Mouse (Mus musculus) CH12F3 (cell line): ENCODE data around the gene Pbld1.

Source experiments
- in situ Hi-C: fragments of 300-500 bp; cut with MboI; formaldehyde crosslinking; loops from 2 replicates; pipeline ENCODE4 v1.14.3; 2020; ENCODE audit warnings: low sequenced_read_pairs

Gene Pbld1

DNA sequence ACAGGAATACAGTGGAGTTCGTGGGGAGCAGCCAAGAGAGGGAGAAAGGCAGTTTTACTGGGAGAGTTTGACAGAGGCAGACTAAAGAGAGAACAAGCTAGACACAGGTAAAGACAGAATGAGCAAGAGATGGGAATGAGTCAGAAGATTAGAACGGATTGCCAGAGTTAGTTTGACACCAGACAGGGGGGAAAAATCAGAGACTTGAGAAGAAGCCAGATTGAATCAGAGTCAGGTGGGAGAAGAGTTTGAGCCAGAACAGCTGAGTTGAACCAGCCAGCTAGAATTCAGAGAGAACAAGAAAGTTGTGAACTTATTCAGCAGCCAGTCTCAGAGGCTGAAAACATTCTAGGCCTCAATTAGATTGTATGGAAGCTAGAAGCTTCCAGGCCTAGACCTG is at the start of gene Pbld1:
Gene Pbld1 (plus strand): TSS at position 301 of the 400 bp plus-strand sequence.
- in situ Hi-C loops: no loop called here

DNA sequence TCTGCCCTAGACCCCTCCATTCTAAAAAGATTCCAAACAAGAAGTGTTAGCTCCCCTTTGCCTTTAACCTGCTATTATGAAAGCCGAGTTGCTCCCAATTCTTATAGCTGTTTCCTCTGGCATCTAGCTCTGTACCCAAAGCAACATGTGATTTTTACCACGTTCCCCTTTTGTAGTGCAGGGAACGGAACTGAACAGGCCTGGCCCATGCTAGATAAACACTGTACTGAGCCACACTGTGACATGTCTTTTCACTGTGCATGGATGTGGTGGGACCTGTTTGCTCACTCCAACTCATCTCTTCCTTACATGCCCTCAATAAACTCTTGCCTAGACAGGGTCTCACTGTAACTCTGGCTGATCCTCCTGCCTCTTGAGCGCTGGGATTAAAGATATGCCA is 49.7 kb upstream of the Pbld1 start:
- in situ Hi-C loops: no loop called here

DNA sequence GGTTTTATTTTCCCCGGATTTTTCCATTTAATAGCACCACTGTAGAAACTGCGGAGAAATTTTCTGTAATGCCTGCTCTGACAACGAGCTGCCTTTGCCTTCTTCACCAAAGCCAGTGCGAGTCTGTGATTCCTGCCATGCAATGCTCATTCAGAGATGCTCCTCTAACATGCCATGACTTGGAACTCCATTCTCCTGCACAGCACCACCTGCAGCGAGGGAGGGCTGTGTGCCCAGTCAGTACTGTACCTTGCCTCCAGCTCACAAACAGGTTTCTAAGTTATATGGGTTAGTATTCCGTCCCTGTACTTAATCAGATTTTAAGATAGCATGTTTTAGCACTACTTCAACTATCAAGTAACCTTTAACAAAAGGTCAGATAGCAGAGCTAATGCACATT is 48.4 kb upstream of the Pbld1 start:
- in situ Hi-C loops: no loop called here

DNA sequence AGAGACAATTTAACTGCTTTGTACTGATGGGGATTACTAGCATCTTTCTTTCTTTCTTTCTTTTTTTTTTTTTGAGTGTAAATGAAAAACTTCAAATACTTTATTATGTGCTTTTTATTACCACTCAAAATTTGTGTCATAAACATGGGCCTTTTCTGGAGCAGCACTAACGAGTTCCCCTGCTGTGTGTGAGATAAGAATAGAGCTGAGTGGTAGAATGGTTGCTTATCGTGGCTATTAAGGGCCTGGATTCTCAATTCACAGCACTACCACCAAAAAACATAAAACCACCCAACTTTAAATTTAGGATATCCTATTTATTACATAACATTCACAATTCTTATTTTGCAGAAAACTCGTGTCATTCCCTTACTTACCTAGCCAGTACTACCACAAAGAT is 46.5 kb upstream of the Pbld1 start:
- in situ Hi-C loops: no loop called here

DNA sequence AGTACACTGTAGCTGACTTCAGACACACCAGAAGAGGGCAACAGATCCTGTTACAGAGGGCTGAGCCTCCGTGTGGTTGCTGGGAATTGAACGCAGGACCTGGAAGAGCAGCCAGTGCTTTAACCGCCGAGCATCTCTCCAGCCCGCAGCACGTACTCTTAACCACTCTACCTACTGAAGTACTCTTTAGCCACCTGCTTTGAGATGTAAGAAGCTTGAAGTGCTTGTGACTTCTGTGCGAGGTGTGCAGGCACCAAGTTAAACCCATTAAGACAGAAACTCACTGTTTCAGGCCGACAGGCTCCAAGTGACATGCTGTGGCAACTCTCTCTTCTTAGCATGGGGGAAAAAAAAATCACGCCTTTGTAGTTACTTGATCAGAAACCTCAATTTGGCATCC is 45.8 kb upstream of the Pbld1 start:
- in situ Hi-C loops: no loop called here

DNA sequence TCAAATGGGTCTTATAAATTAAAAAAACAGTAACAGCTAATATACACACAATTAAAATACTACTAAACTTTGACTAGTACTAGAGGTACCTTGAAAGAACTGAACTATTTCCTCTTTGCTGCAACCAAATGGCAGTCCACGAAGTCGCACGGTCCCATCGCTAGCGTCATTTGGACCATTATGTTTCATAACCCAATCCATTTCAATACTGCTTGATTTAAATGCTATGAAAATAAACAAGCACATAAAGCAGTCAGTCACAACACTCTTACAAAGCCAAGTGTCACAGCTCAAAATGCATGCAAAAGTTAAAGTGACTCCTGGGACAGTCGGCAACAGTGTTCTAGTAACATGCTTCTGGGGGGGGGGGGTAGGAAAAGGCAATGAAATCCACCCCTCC is 40.7 kb upstream of the Pbld1 start:
- in situ Hi-C loops: no loop called here

DNA sequence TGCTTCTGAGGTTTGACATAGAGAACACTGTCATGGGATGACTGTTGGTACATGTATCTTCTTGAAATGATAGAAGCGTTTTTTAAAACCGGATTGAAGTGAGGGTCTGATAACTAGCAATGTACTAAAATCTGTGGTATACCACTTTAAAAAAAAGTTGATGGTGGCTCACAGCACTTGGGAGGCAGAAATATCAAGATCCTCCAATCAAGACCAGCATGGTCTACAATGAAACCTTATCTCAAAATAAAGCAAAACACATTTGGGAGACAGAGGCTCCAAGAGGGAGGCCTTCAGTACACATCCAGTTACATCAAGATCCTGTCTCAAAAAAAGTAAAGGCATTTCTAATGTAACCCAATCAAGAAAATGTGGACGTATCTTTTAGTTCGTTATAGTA is 38.3 kb upstream of the Pbld1 start:
- in situ Hi-C loops: no loop called here

DNA sequence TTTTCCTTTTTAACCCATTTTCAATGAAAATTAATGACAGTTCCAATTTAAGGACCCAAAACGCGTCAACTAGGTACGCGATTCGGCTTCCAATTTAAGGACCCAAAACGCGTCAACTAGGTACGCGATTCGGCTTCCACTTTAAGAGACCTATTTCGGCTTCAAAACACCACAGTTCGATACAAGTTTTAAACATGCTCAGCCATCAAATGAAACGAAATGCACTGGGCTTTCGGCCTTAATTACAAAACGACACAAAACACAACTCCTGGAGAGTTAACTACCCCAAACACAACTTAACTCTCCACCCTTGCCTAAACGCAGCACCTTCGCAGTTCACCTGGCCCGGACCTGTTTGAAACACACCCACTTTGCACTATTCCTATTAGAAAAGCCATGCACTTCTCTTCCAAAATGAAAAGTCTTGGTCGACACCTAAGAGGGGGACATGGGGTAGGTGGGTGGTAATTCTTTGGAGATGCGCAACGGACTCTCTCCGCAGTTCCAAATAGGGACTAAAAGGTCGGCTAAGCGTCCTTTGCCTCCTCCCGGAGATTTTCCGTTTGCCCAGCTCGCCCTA is 37.3 kb upstream of the Pbld1 start:
- in situ Hi-C loops: no loop called here

DNA sequence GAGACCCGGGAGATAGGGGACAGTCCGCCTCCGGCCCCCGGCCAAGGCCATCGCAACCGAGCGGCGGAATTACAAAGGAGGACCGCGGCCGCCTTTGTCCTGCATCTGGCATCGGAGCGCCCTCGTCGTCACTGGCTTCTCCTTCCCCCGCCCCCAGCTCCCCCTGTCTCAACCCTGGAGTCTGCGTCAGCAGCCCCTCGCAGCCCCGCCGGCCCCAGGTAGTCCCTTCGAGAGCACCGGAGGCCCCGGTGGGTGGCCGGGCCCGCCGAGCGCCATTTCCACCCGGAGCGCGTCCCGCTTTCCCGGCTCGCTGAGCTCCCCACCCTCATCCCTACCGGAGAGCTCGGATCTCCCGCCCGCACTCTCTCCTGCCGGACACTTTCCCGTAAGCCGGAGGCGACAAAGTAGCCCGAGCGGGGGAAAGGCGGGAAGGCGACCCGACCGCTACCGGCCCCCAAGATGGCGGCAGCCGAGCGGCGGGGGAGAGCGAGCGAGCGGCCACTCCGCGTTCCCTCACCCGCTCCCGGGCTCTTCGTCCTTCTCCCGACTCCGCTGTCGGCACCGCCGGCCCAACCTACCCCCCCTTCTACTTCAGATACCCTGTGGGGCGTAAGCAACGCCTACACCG is 36.7 kb upstream of the Pbld1 start:
- in situ Hi-C loops: no loop called here

DNA sequence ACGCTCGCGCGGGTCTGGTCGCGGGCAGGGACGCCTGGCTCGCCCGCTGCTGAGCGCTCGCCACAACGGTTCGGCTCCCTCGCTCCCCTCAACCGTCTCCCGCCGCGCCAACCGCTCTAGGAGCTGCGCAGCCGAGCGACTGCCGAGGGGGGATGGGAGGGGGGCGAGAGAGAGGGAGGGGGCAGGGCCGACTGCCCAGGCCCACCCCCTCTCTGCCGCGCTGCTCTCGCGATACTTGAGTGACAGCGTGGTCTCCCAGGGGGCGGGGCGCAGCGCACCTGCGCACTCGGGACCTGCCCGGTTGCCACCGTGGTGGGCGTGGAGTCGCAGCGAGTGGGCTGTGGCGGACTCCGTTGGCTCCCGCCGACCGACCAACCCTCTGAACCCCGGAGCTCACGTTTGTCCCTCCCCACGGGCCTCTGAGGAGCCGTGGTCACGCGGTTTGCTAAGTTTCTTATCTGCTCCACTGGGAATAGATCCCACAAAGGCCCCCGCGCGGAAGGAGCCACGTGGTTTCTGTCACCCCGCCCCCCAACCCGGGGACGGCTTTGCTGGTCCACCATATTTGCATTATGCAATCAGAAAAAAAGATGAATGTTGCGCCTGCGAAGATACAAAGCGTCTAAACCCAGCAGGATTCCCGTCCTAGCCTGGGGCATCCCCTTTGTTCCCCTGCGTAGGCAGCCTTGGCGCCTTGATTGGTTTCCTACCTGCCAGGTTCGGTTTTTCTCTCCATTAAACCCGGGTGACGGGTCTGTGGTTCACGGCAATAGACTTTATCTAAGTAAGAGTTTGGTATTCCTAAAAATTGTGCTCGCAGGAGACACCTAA is 36.0 kb upstream of the Pbld1 start, which contains the start of the genes Hnrnph3 and Pbld2:
Gene Hnrnph3 (minus strand): TSS at position 469 of the 831 bp plus-strand sequence.
Gene Pbld2 (plus strand): TSS at position 567 of the 831 bp plus-strand sequence.
- in situ Hi-C loops: no loop called here

DNA sequence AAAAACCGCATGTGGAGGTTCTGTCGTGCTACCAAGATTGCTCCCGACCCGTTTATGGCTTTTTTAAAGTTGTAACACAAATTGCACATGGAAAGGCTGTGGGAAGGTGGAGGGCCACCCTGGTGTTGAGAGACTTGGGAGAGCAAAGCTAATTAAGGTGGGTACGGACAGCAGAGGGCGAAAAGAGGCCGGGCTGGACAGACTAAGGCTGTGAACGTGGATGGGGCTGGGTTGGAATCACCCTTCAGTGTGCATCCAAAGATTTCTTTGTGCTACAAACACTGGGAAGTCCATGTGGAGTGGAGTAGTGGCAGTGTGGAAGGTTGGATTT is 35.4 kb upstream of the Pbld1 start:
- in situ Hi-C loops: no loop called here

DNA sequence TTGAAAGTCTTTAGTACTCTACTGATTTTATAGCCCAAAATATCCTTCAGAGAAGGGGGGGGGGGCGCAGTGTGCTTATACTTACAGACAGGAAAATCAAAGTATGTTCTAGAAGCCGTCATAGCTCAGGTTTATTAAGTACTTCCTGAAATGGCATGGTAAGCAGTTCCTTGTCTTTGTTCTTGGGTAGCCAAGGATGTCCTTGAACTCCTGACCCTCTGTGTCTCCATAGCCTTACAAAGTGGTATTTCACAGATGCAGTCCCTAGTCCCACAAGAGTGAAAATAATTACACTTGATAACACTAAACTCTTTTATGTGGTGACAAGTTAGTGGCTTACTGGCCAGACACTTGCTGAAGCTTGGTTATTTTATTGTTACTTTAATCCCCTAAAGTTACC is 34.9 kb upstream of the Pbld1 start:
- in situ Hi-C loops: no loop called here

DNA sequence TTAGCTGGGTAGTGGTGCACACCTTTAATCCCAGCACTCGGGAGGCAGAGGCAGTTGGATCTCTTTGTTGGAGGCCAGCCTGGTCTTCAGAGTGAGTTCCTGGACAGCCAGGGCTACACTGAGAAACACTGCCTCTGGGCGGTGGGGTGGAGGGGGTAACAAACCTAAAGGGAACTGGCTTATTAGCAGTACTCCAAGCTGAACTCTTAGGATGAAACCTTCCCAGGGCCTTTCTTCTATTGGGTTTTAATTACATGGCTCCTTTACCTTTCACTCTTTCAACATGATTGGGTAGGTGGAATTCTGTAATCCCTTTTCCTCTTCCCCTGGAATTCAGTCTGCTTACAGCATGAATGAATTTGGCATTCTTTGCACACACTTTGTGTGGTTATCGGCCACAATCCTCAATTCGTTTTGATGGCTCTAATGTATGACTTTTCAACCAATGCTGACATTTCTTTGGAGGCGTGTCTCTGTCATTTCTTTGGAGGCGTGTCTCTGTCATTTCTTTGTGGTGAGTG is 34.4 kb upstream of the Pbld1 start:
- in situ Hi-C loops: no loop called here

DNA sequence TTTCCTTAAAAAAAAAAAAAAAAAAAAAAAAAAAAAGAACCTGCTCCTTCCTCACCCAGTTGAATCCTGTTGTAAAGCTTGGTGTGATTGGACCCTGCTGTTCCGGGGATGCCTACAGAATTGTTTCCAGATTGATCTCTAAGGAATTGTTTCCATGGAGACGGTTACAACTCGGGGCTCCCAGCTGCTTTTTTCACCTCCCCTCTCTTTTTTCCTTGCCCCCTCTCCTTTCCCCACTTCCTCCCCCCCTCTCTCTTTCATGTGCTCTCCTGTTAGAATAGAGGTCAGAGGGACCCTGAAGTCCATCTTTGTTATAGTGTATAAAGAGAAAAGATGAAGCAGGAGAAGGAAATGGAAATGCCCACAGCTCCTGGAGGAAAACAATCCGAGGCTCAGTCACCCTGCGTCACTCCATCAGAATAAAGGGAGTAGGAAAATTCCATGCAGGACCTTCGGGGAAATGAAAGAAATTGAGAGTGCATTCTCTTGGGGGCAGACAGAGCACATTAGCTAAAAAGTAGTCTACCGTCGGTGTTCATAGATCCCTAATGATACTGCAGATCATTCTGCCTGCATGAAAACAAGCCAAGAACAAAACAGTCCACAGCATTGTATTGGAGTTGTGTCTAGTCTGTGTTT is 33.7 kb upstream of the Pbld1 start:
- in situ Hi-C loops: no loop called here

DNA sequence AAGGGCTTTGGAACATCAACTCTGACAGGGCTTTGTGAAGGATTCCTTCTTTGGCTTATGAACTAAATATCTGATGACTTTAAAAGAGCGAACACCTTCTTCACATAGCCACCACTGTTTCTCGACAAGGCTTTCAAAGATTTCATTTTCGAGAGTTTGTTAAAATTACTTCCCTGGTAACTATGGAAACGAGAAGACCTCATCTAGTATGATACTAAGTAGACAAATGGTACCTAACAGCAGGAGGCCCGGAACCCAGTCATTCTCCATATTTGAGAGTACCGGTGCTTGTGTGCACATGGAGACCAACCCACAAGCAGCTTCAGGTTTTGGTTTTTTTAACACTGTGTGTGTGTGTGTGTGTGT is 33.2 kb upstream of the Pbld1 start:
- in situ Hi-C loops: no loop called here

DNA sequence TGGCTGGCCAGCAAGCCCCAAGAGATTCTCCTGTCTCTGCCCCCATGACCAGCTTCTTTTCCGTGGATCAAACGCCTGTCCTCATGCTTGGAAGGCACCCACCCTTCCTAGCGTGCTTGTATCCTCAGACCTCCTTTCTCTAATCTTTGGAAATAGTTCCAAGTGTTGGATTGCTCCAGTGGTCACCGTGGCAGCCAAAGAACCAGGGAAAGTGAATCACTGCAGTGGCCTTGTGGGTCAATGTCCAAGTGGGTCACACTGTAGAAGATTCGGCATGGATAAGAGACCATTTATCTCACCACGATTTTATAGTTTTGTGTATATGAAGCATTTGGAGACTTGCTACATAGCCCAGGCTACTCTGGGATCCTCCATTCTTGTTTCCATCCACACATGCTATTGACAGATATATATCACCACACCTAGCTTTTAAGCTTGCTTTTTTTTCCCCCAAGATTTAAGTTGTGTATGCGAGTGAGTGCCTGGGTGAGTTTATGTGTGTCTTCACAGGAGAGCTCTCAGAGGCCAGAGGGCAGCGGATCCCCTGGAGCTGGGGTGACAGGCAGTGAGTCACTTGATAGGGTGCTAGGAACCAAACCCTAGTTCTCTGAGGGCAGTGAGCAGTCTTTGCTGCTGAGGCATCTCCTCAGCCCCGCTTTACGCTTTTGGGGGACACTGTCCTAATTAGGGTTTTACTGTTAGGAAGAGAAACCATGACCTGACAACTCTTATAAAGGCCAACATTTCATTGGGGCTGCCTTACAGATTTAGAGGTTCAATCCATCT is 32.4 kb upstream of the Pbld1 start:
- in situ Hi-C loops: no loop called here

DNA sequence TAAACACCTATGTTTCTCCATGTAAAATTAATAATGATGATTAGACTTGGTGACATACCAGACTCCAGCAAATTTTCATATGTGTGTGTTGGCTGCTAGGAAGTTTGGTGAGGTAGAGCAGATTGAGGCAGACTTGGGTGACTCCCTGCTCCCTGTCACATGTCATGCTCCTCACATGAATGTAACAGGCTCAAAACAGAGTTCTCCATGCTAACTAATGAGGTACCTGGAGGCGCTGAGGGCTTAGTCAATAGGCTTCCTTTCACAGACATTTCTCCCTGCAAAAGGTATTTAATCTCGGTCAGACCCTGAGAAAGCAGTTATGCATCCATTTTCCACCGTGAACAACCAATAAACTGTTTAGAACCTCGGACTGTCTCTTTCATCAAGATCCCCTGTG is 31.6 kb upstream of the Pbld1 start:
- in situ Hi-C loops: no loop called here

DNA sequence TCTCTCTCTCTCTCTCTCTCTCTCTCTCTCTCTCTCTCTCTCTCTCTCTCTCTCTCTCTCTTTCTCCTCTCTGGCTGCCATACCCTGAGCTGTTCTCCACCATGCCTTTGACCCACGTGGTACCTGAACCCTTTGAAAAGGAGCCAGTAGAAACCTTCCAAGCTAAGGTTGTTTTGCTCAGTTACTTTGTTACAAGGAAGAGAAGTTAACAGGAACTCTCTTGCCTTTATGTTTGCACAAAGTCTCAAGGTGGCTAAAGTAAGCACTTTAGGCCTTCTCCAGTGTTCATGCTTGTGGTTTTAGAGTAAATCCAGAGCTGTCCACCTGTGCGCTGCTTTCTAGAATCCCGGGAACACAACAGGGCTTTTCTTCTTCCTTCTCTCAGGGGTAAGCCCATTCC is 27.7 kb upstream of the Pbld1 start:
- in situ Hi-C loops: no loop called here

DNA sequence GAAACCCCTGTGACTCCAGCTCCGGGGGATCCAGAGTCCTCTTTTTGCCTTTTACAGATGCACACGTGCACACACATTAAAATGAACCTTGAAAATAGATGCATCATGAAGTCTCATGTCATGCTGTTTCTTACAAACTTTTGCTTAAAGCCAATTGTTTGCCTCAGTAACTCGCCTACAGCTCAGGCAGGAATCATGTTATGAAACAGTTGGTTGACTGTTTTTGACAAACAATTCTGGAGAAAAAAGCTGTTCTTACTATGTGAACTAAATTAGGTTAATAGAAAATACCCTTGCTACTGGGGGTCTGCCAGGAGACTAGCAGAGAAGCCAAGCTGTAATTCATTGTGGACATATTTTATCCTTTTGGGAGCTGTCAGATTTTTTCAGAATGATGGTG is 27.0 kb upstream of the Pbld1 start:
- in situ Hi-C loops: no loop called here

DNA sequence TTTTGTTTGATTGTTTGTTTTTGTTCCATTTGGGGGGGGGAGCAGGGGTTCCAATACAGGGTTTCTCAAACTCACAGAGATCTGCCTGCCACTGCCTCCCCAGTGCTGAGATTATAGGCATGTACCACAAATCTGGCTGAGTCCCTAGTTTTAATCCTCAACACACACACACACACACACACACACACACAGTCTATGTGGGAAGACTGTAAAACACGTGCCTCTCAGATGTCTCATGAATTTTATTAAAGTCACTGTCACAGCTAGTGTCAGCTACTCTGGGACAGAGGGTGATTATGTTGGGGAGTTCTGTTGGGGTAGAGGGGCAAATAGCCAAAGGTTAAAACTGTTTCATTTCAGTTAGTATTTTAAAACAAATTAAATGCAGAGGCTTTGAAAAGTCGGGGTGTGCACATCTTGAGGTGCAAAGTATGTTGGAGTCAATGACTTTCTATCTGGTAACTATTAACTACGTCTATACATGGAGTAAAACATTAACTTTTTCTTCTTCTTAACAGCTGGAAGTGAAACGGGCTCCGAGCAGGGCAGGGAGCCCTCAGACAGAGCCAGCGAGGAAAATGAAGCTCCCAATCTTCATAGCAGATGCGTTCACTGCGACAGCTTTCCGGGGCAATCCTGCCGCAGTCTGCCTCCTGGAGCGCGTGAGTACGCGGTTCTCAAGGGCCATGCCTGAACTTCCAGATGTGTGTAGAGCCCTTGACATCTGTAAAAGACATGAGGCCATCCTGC is 21.2 kb upstream of the Pbld1 start:
- in situ Hi-C loops: no loop called here
